Mouse (Mus musculus): ENCODE data around the gene Armc8. TPM values are rescaled to one million over a fixed set of nuclear protein-coding genes. Genes with fewer than 3 reads are reported as not detected.
A peak's percentile ranks its signal among the peaks of the same experiment; 100 is the strongest.
"Not testable (repeated sequence)": the region's sequence is repeated elsewhere in the genome, so short reads cannot be mapped to it uniquely, and the experiment has no call there.

Gene Armc8
- polyA plus RNA-seq (2015; fragmentation: Nextera tagmentation; extraction: Ambion mirVana): 11.9 and 14.5 TPM in 2 replicates

- Histone ChIP-seq H3K9me3 (replicated peaks) (no peaks in the 10 kb centered on the region), H3K27ac (peak within 1 kb of the TSS; percentile 93), H3K9ac (peak within 1 kb of the TSS; percentile 88), H3K27me3 (no peaks in the 10 kb centered on the region), H3K4me1 (replicated peaks) (peaks cover 26% of the 10 kb centered on the region), H3K4me3 (replicated peaks) (peak within 1 kb of the TSS; percentile 93), H3K36me3 (no peaks in the 10 kb centered on the region), H3K4me2 (peak within 1 kb of the TSS; percentile 89)
- DNase-seq (peak; percentile 89), ATAC-seq (ENCODE audit: low read depth) (peak; percentile 92)
- under 1% methylated on average over 69 of the region's 70 CpGs for WGBS (ENCODE audit: insufficient replicate concordance)
Observed at GRCm38 (mm10) chr9:99568347-99569070, at the start of gene Armc8. Gene Armc8, minus strand, starts transcription at chr9:99568899.

GRCm38 (mm10) chr9:99612202-99612601, 43.5 kb upstream of the Armc8 start, which contains the start of gene A4gnt:
Gene A4gnt, plus strand, starts transcription at chr9:99612502.
- Histone ChIP-seq H3K27ac (no peak within 1 kb of the TSS), H3K27me3 (no peaks in the 10 kb centered on the region), H3K36me3 (no peaks in the 10 kb centered on the region), H3K9ac (no peak within 1 kb of the TSS), H3K4me1 (replicated peaks) (no peaks in the 10 kb centered on the region), H3K9me3 (replicated peaks) (no peaks in the 10 kb centered on the region), H3K4me3 (replicated peaks) (no peak within 1 kb of the TSS), H3K4me2 (no peak within 1 kb of the TSS)
- DNase-seq: no peak
- no peak for ATAC-seq (ENCODE audit: low read depth)
- WGBS (ENCODE audit: insufficient replicate concordance): 10% methylated on average over 2 of the region's 2 CpGs

GRCm38 (mm10) chr9:99603566-99603965, 34.9 kb upstream of the Armc8 start:
- no peak overlapping the region for H3K4me3 ChIP-seq (replicated peaks)
- WGBS (ENCODE audit: insufficient replicate concordance): 64% methylated on average over 2 of the region's 2 CpGs
- H3K36me3 ChIP-seq: no peaks in the 10 kb centered on the region
- DNase-seq (no peak), ATAC-seq (ENCODE audit: low read depth) (no peak)
- no peak overlapping the region for H3K4me2 ChIP-seq
- H3K27ac ChIP-seq: no peak overlapping the region
- no peak overlapping the region for H3K9ac ChIP-seq
- H3K27me3 ChIP-seq: no peaks in the 10 kb centered on the region
- no peaks in the 10 kb centered on the region for H3K9me3 ChIP-seq (replicated peaks)
- no peaks in the 10 kb centered on the region for H3K4me1 ChIP-seq (replicated peaks)

- WGBS (ENCODE audit: insufficient replicate concordance): 76% methylated on average over 6 of the region's 6 CpGs
- not testable (repeated sequence) for H3K4me2 ChIP-seq; H3K9ac ChIP-seq; ATAC-seq (ENCODE audit: low read depth); DNase-seq; H3K4me3 ChIP-seq (replicated peaks); H3K27ac ChIP-seq; H3K9me3 ChIP-seq (replicated peaks); H3K27me3 ChIP-seq; H3K4me1 ChIP-seq (replicated peaks); H3K36me3 ChIP-seq
Observed at GRCm38 (mm10) chr9:99599127-99599526, 30.4 kb upstream of the Armc8 start.

DNA sequence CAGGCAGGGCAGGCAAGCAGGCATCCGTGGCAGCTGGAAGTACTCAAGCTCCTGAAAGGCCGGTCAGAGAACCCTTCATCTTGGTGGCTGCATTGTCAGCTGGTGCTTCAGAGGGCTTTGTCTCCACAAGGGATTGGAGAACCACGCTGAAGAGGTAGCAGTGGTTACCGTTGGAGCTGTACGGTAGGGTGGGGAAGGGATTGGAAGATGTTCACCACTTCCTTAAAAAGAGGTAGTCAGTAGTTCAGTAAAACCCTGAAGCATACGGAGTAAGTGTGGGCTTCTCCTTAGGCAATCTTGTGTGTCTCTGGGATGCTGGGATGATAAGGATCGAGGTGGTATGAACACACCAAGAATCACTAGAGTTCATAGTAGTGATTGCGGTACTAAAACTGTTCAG, 22.4 kb upstream of the Armc8 start:
- H3K9me3 ChIP-seq (replicated peaks): no peaks in the 10 kb centered on the region
- no peak overlapping the region for H3K9ac ChIP-seq
- 45% methylated on average over 8 of the region's 8 CpGs for WGBS (ENCODE audit: insufficient replicate concordance)
- DNase-seq: no peak
- no peaks in the 10 kb centered on the region for H3K27me3 ChIP-seq
- H3K4me3 ChIP-seq (replicated peaks): no peak overlapping the region
- H3K4me2 ChIP-seq: no peak overlapping the region
- no peak overlapping the region for H3K27ac ChIP-seq
- ATAC-seq (ENCODE audit: low read depth): no peak
- no peaks in the 10 kb centered on the region for H3K36me3 ChIP-seq
- H3K4me1 ChIP-seq (replicated peaks): no peaks in the 10 kb centered on the region

GRCm38 (mm10) chr9:99587505-99588202, 19.0 kb upstream of the Armc8 start:
- ATAC-seq (ENCODE audit: low read depth): no peak

DNA sequence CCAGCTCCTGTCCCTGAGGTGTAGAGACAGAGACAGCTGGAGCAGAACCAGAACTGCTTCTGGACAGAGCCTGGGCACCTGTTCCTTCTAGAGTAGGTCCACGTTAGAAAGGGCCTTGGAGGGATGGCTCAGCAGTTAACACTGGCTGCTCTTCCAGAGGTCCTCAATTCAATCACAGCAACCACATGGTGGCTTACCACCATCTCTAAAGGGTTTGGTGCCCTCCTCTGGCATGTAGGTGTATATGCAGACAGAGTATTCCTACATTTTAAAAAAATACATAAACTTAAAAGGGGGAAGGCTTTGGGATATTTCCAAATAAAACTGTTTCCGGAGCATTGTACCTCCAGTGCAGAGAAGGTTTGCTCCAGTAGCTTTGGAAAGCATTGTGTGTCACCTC, 12.0 kb upstream of the Armc8 start:
- Histone ChIP-seq H3K36me3 (peaks cover 62% of the 10 kb centered on the region), H3K4me1 (replicated peaks) (peaks cover 18% of the 10 kb centered on the region), H3K4me3 (replicated peaks) (no peak overlapping the region), H3K9ac (no peak overlapping the region), H3K27ac (no peak overlapping the region), H3K27me3 (no peaks in the 10 kb centered on the region), H3K4me2 (no peak overlapping the region), H3K9me3 (replicated peaks) (no peaks in the 10 kb centered on the region)
- DNase-seq (no peak), ATAC-seq (ENCODE audit: low read depth) (no peak)
- 51% methylated on average over 2 of the region's 2 CpGs for WGBS (ENCODE audit: insufficient replicate concordance)

More at GRCm38 (mm10) chr9:99587505-99588202, 19.0 kb upstream of the Armc8 start:
- Histone ChIP-seq H3K4me2 (no peak overlapping the region), H3K9ac (no peak overlapping the region), H3K4me1 (replicated peaks) (no peaks in the 10 kb centered on the region), H3K9me3 (replicated peaks) (no peaks in the 10 kb centered on the region), H3K36me3 (peaks cover 23% of the 10 kb centered on the region), H3K4me3 (replicated peaks) (no peak overlapping the region), H3K27me3 (no peaks in the 10 kb centered on the region), H3K27ac (no peak overlapping the region)
- WGBS (ENCODE audit: insufficient replicate concordance): 26% methylated on average over 8 of the region's 8 CpGs
- DNase-seq: peak; percentile 21

DNA sequence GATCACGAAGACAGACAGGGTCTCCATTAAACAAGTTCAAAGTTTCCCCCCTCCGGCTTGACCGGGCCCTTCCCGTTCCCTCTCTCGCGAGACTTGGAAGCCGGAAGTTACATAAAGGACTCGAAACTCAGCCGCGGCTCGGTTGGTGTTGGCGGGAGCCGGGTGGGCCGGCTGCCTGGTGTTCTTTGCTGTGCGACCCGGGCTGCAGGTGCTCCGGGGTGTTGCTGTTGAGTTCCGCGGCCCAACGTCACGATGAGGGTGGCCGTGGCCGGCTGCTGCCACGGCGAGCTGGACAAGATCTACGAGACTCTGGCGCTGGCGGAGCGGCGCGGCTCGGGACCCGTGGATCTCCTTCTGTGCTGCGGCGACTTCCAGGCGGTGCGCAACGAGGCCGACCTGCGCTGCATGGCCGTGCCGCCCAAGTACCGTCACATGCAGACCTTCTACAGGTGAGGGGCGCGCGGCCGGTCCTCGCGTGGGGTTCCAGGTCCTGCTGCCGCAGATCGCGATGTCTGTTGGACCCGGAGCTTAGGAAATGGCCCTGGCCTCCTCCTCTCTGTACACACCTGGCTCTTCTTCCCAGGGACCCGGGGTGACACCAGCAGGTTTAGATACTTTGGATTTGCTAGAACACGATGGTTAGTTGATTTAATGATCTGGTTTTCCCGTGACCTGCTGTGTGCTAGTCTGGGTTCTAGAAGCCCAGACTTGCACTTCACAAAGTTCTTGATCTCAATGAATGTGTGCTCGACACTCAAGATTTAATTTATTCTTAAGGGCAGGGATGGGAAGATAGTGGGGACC, 7.2 kb upstream of the Armc8 start, which contains the start of gene Dbr1:
TSS of gene Dbr1 (plus strand) at position 123 of the 804 bp plus-strand sequence.
- no peaks in the 10 kb centered on the region for H3K27me3 ChIP-seq
- no peaks in the 10 kb centered on the region for H3K9me3 ChIP-seq (replicated peaks)
- peak within 1 kb of the TSS; percentile 85 for H3K27ac ChIP-seq
- H3K4me1 ChIP-seq (replicated peaks): peaks cover 27% of the 10 kb centered on the region
- ATAC-seq (ENCODE audit: low read depth): peak; percentile 92
- peak within 1 kb of the TSS; percentile 89 for H3K4me3 ChIP-seq (replicated peaks)
- DNase-seq: peak; percentile 83
- H3K36me3 ChIP-seq: peaks cover 23% of the 10 kb centered on the region
- H3K9ac ChIP-seq: peak within 1 kb of the TSS; percentile 94
- peak within 1 kb of the TSS; percentile 72 for H3K4me2 ChIP-seq
- WGBS (ENCODE audit: insufficient replicate concordance): under 1% methylated on average over 57 of the region's 57 CpGs

- WGBS (ENCODE audit: insufficient replicate concordance): under 1% methylated on average over 9 of the region's 9 CpGs
- H3K27ac ChIP-seq: peak overlapping the region; percentile 93
- ATAC-seq (ENCODE audit: low read depth) (no peak), DNase-seq (no peak)
- peak overlapping the region; percentile 88 for H3K9ac ChIP-seq
- H3K9me3 ChIP-seq (replicated peaks): no peaks in the 10 kb centered on the region
- peaks cover 21% of the 10 kb centered on the region for H3K4me1 ChIP-seq (replicated peaks)
- H3K4me2 ChIP-seq: peak overlapping the region; percentile 89
- no peaks in the 10 kb centered on the region for H3K36me3 ChIP-seq
- peak overlapping the region; percentile 93 for H3K4me3 ChIP-seq (replicated peaks)
- H3K27me3 ChIP-seq: no peaks in the 10 kb centered on the region
Observed at GRCm38 (mm10) chr9:99569071-99569397, 335 bp upstream of the Armc8 start.

GRCm38 (mm10) chr9:99568023-99568346, 714 bp downstream of the Armc8 start:
- Histone ChIP-seq H3K27ac (peak overlapping the region; percentile 93), H3K9ac (peak overlapping the region; percentile 88), H3K4me3 (replicated peaks) (peak overlapping the region; percentile 93), H3K36me3 (no peaks in the 10 kb centered on the region), H3K27me3 (no peaks in the 10 kb centered on the region), H3K4me2 (peak overlapping the region; percentile 89), H3K9me3 (replicated peaks) (no peaks in the 10 kb centered on the region), H3K4me1 (replicated peaks) (peaks cover 30% of the 10 kb centered on the region)
- ATAC-seq (ENCODE audit: low read depth) (no peak; the same call in 1 of the 2 replicates), DNase-seq (no peak)
- WGBS (ENCODE audit: insufficient replicate concordance): 1% methylated on average over 15 of the region's 15 CpGs

GRCm38 (mm10) chr9:99563714-99564113, 5.0 kb downstream of the Armc8 start:
- Histone ChIP-seq H3K9ac (no peak overlapping the region), H3K27me3 (no peaks in the 10 kb centered on the region), H3K4me2 (peak overlapping the region; percentile 9; the same call in 1 of the 2 replicates), H3K27ac (no peak overlapping the region), H3K4me3 (replicated peaks) (no peak overlapping the region), H3K36me3 (no peaks in the 10 kb centered on the region), H3K4me1 (replicated peaks) (peaks cover 38% of the 10 kb centered on the region), H3K9me3 (replicated peaks) (no peaks in the 10 kb centered on the region)
- 8% methylated on average over 11 of the region's 11 CpGs for WGBS (ENCODE audit: insufficient replicate concordance)
- DNase-seq (peak; percentile 58), ATAC-seq (ENCODE audit: low read depth) (no peak)
